Mouse (Mus musculus): ENCODE data around the gene Dcaf11.

Gene Dcaf11

GRCm38 (mm10) chr14:55581981-55582681 is 22.3 kb downstream of the Dcaf11 start:
- no peak for DNase-seq (ENCODE audit: extremely low read depth, insufficient read length, low spot score)

DNA sequence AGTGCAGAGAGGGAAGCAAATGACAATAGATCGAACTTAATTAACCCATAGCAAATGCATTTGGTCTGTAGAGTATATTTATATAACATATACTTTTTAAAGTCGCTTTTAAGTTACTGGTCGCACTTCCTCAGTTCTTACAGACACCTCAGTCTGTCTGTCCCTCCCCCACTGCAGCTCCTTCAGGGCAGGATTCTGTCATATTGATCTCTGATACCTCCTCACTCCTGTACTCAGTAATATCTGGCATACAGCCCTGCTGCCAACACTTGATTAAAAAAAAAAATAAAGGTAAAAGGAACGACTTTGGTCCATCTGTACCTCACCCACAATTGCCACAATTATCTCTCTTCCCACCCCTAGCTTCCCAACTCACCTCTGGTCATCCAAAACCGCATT is 24.5 kb downstream of the Dcaf11 start:
- no peak for DNase-seq (ENCODE audit: extremely low read depth, insufficient read length, low spot score)

- peak; percentile 69 for DNase-seq (ENCODE audit: extremely low read depth, insufficient read length, low spot score)
These were observed 25.1 kb downstream of the Dcaf11 start, which contains the start of gene Emc9 for GRCm38 (mm10) chr14:55584702-55585565. Emc9 (minus strand) TSS chr14:55585302.

DNA sequence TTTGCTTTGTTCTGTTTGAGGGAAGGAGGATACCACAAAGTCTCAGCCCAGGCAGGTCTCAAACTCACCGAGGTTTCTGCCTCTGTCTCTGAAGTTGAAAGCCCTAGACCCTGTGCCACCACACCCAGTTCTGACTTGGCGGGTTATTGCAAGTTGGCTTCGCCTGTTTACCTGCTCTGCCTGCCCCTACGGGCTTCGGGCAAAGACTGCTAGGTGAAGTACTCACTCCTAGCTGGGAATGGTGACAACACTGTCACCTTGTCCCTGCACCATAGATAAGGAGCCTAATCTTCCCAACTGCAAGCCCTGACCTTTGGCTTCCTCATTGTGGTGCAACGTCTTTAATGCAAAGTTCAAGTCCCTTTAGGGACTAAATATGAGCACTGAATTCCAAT is 25.8 kb downstream of the Dcaf11 start:
- DNase-seq (ENCODE audit: extremely low read depth, insufficient read length, low spot score) = no peak

DNA sequence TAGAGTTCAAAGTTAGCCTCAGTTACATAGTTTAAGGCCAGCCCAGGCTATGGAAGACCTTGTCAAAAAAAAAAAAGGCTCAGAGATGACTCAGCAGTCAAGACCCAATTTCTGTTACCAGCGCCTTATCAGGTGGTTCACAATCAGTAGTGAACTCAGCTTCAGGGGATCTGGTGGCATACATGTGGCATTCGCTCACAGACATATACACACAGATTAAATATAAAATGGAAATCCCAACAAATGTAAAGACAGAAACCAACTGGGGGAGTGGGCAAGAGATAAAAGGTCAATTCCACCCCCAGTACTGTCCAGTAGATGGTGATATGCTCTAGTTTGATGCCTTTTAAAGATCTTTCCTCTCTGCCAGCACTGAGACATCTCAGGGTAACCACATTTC is 26.3 kb downstream of the Dcaf11 start:
- DNase-seq (ENCODE audit: extremely low read depth, insufficient read length, low spot score) = no peak

DNA sequence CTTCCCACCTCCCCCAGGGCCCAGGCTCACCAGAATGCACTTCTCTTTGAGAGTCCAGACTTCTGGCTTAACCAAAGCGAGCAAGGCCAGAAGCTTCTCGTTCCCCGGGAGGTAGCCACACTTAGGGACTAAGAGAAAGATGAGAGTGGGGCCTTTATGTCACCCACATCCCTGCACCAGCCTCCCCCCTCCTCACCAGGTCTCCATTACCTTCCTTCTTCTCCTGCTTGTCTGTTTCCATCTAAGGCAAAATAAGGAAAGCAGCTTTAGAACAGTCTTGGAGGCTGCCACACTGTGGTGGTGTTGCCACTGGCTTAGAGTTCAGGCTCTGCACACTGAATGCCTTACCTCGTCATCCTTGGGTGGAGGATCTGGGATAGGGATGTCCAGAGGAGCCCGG is 29.5 kb downstream of the Dcaf11 start:
- no peak for DNase-seq (ENCODE audit: extremely low read depth, insufficient read length, low spot score)

- DNase-seq (ENCODE audit: extremely low read depth, insufficient read length, low spot score) = no peak
These were observed 30.1 kb downstream of the Dcaf11 start for GRCm38 (mm10) chr14:55589771-55590448.

DNA sequence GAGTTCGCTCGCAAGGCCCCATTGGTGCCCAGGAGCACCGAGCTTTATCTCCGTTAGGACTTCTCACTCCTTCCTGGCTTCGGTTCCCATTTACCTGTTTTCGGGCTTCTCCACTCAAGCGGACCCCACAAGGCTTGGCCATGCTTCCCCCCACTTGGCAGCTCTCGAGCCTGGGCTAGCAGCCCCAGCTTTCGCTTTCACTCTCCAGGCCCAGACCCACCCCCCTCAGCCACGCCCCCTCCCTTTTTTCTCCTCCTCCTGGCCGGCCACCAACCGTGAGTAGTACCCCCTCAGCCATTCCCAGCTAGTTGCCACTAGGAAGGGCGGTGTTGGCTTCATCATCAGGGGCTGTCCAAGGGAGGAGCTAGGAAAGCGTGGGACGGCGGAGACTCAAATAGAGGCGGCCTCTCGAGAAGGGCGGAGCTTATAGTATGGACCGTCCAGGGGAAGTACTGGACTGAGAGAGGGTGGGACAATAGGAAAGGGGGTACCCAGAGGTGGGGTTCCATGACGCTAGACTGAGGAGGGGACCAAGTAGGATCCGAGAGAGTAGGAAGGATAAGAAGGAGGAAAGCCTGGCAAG is 31.0 kb downstream of the Dcaf11 start, which contains the start of gene Psme2:
Psme2 (minus strand) TSS at position 366 of the 583 bp plus-strand sequence.
- DNase-seq (ENCODE audit: extremely low read depth, insufficient read length, low spot score) = peak; percentile 92

DNA sequence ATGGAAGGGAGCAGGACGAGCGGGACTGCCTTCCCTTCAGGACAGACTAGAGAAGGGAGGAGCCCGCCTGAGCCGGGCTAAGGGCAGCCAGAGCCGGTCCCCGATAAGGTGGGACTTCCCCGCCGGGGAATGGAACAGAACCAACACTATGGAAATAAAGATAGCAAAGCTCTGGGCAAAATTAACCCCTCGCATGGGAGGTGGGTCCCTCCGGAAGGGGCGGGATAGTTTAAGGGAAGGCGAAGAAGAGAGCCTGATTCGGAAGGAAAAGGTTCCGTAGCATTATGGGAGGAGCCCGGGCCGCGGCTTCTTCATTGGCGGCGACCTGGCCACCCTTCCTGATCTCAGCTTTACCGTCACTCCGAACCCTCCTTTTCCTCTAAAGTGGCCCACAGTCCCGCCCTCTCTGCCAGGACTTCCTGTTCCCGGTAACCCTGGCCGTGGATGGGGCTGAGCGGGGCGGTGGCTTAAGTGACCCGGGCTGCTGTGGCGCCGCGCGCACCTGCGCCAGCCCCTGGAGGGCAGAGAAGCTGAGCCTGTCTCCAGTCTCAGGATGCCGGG is 31.6 kb downstream of the Dcaf11 start, which contains the start of gene Rnf31:
Rnf31 (plus strand) TSS at position 378 of the 561 bp plus-strand sequence.
- DNase-seq (ENCODE audit: extremely low read depth, insufficient read length, low spot score) = peak; percentile 90

GRCm38 (mm10) chr14:55592226-55592625 is 32.4 kb downstream of the Dcaf11 start:
- DNase-seq (ENCODE audit: extremely low read depth, insufficient read length, low spot score) = no peak

- DNase-seq (ENCODE audit: extremely low read depth, insufficient read length, low spot score) = no peak
These were observed 36.4 kb downstream of the Dcaf11 start for GRCm38 (mm10) chr14:55596036-55596690.

- no peak for DNase-seq (ENCODE audit: extremely low read depth, insufficient read length, low spot score)
These were observed 39.0 kb downstream of the Dcaf11 start for GRCm38 (mm10) chr14:55598521-55599390.

GRCm38 (mm10) chr14:55603271-55603632 is 43.4 kb downstream of the Dcaf11 start, which contains the start of gene Irf9:
Irf9 (plus strand) TSS chr14:55603571.
- no peak for DNase-seq (ENCODE audit: extremely low read depth, insufficient read length, low spot score)

DNA sequence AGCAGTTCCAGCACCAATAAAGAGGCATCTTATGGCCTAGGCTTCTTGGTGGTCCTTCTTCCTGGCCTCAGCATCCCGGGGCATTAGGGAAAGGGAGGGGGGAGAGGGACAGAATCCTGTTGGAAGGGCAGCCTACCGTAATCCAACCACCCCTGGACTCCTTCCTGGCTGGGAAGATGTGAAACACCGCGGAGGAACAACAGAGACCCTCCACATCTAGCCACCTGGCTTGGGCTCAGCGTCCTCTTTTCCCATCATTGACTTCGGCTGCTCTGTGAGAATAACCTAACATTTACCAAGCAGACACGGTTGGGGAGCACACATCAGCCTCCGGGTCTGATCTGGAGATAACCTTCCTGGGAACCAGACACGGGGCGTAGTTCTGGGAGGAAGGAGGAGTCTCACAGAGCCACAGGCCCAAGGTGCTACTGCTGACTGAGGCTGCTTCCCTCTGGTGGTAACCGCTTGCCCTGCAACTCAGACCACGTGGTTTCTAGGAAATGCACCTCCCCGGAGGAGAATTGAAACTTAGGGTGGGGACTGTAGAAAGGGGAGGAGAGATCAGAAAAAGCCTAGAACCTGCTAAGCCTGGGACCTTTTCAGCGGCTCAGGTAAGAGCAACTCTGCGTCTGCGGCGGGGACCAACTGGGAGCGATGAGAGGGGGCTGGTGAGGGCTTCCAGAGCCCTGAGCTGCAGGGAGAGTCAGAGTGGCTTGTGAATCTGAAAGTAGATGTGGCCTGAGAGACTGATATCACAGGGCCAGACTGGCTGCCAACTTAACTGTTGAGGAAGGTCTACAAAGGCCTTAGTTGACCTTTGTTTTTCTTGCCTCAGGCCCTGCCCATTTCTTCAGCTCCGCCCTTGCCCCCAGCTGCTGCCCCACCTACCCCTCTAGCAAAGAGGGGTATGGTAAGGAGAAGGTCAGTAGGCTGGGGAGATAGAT is 44.1 kb downstream of the Dcaf11 start:
- DNase-seq (ENCODE audit: extremely low read depth, insufficient read length, low spot score) = peak; percentile 62

DNA sequence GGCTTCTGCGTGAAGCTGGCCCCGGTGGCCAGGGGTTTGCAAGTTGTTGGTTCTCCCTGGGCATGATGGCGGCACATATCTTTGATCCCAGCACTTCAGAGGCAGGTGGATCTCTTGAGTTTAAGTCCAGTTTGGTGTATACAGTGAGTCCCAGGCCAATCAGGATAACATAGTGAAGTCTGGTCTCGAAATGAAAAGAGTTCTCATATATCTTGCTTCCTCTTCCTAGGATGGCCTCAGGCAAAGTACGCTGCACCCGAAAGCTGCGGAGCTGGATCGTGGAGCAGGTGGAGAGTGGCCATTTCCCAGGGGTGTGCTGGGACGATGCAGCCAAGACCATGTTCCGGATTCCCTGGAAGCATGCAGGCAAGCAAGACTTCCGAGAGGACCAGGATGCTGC is 45.0 kb downstream of the Dcaf11 start:
- no peak for DNase-seq (ENCODE audit: extremely low read depth, insufficient read length, low spot score)

DNA sequence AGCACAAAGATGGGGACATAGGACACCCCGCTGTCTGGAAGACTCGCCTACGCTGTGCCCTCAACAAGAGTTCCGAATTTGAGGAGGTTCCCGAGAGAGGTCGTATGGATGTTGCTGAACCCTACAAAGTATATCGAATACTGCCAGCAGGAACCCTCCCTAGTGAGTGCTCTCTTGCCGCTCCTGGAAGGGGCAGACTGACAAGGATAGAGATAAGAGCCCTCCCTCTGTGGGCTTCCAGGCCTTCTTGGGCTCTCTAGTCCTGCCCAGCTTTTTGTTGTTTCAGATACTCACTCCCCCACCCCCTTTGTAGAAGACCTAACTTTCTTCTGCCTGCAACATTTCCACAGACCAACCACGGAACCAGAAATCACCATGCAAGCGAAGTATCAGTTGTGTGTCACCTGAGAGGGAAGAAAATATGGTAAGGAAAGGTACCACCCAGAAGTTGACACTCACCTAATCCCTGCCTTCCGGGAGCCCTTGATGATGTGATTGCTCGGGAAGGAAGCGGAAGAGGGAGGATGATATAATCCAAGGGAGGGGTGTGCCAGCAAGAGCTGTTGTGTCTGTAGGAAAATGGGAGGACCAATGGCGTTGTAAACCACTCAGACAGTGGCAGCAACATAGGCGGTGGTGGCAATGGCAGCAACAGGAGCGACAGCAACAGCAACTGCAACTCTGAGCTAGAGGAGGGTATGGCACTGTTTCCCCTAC is 46.1 kb downstream of the Dcaf11 start:
- DNase-seq (ENCODE audit: extremely low read depth, insufficient read length, low spot score) = no peak

- no peak for DNase-seq (ENCODE audit: extremely low read depth, insufficient read length, low spot score)
These were observed 48.5 kb downstream of the Dcaf11 start for GRCm38 (mm10) chr14:55608339-55608738.
